Mouse (Mus musculus) olfactory bulb, adult 2 months (tissue): ENCODE measurements around the gene Ppp4r3a.

Experiments
- CTCF ChIP-seq: fragments of 200-500 bp; IDR thresholded peaks from 2 replicates; pipeline ENCODE4 v1.5.1; 2012; ENCODE audit warnings: low read depth, mild to moderate bottlenecking, low read length, moderate library complexity; ENCODE audit not compliant: insufficient read depth
- POLR2A ChIP-seq: fragments of 200-500 bp; IDR thresholded peaks from 2 replicates; pipeline ENCODE4 v1.6.1; 2012; ENCODE audit warnings: mild to moderate bottlenecking, low read depth, low read length, moderate library complexity; ENCODE audit not compliant: insufficient read depth

GRCm38 (mm10) chr12:101083839-101084195 is 315 bp upstream of the Ppp4r3a start:
- TF ChIP-seq CTCF (no peak), POLR2A (no peak)
